Mouse (Mus musculus): ENCODE measurements around the gene Aldh1b1. TPM values are rescaled to one million over a fixed set of nuclear protein-coding genes. Genes with fewer than 3 reads are reported as not detected.

Gene Aldh1b1
- 2.0 TPM for polyA plus RNA-seq (2014; fragmentation: Illumina TruSeq; extraction: RNeasy Lipid Tissue Mini Kit (QIAGEN cat#74804); ENCODE audit: low read depth, low replicate concordance)

DNA sequence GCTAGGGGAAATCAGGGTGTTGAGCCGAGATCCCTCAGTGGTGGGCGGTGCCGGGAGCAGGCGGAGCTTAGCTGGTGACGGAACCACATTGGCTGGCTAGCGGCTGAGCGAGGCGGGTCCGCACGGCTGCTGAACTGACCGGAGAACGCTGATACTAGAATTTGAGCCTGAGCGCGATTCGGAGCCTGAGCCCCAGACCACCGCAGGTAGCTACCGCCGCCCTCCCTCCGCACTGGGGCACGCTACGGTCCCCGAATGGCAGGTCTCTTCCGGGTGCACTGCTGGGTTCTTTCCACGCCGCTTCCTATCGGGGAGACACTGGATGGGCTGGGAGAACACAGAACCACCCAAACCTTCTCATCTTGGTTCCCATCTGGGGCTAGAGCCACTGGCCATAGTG is at the start of gene Aldh1b1:
Aldh1b1 (plus strand) TSS at position 59 of the 400 bp plus-strand sequence.

DNA sequence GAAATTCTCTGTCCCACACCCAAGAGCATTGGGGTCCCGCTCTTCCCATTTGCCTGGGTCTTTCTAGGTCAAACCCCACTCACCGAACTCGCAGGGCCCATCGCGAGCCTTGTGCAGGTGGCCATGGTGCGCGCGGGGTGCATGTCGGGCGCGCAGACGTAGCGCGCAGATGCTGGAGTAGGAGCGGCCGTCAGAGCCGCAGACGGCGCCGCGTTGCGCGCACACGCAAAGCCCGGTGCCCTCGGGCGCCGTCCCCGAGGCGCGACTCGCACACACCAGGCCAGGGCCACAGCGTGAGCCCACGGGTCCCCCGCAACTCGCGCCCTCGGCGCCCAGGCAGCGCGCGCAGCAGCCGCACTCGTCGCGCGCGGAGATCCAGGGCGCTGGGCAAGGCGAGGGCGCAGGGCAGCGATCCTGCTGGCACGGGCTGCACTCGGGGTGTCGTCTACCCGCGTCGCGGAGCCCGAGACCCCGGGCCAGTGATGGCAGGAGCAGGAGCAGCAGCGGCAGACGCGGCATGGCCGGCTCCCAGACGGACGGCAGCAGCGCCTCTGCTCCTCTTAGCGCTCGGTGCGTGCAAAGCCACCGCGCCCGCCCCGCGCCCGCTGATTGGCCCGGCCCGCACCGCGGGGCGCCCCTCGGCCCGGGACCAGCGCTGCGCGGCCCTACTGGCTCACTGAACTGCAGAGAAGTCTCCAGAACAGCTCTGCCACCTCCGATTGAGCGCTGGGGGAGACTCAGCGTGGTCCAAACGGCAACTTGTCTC is 27.6 kb downstream of the Aldh1b1 start, which contains the start of gene Igfbpl1:
Igfbpl1 (minus strand) TSS at position 649 of the 766 bp plus-strand sequence.

DNA sequence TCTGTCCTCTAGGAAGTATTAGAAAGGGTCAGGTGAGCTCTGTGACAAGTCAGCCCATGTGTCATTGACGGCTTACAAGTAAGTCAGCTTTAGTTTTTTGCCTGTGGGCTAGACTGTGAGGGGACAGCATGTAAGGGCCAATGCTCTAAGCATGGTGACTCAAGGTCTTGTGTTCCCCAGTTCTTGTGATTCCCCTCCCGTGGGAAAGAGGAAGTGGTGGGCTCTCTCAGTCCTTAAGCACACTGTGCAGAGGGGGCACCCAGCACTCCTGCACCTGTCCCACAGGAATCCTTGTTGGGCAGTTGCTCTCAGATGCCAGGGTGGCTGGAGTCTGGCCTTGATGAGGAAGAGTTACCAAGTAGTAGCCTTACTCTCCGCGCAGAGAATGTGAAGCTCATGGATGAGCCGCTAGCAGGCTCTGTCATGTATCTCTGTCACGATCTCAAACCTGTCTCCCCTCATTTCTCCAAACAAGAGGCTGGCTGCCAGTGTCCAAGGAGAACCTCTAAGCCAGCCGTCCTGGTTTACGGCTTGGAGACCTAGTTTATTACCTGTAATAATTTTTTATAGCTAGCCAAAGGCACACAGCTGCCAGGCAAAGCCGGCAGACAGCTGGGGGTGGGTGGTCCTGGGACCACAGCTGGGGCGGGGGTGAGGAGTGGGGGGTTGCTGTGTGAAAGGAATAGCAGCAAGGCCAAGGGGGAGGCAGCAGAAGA is 49.4 kb downstream of the Aldh1b1 start, which contains the start of gene Stra6l:
Stra6l (plus strand) TSS at position 556 of the 716 bp plus-strand sequence.

Other genes starting within 250 kb of the Aldh1b1 start
- gene Igfbpl1, start 27.9 kb downstream of the Aldh1b1 start, polyA plus RNA-seq (2014; fragmentation: Illumina TruSeq; extraction: RNeasy Lipid Tissue Mini Kit (QIAGEN cat#74804); ENCODE audit: low read depth, low replicate concordance): not detected
- 0.18 TPM for gene Stra6l, start 49.6 kb downstream of the Aldh1b1 start, polyA plus RNA-seq (2014; fragmentation: Illumina TruSeq; extraction: RNeasy Lipid Tissue Mini Kit (QIAGEN cat#74804); ENCODE audit: low read depth, low replicate concordance)
- gene Ccdc180, start 91.3 kb downstream of the Aldh1b1 start, polyA plus RNA-seq (2014; fragmentation: Illumina TruSeq; extraction: RNeasy Lipid Tissue Mini Kit (QIAGEN cat#74804); ENCODE audit: low read depth, low replicate concordance): 37.1 TPM
- gene Tdrd7, start 166.3 kb downstream of the Aldh1b1 start, polyA plus RNA-seq (2014; fragmentation: Illumina TruSeq; extraction: RNeasy Lipid Tissue Mini Kit (QIAGEN cat#74804); ENCODE audit: low read depth, low replicate concordance): 232 TPM
- 15.8 TPM for gene Tmod1, start 239.9 kb downstream of the Aldh1b1 start, polyA plus RNA-seq (2014; fragmentation: Illumina TruSeq; extraction: RNeasy Lipid Tissue Mini Kit (QIAGEN cat#74804); ENCODE audit: low read depth, low replicate concordance)